Mouse (Mus musculus) lung, adult 2 months (tissue): ENCODE results near the gene Ophn1.

Source experiments
- CTCF ChIP-seq: fragments of 200-500 bp; IDR thresholded peaks from 2 replicates; pipeline ENCODE4 v1.5.1; 2011; ENCODE audit warnings: mild to moderate bottlenecking, low read length, control low read depth; ENCODE audit not compliant: insufficient read depth
- POLR2A ChIP-seq: fragments of 200-500 bp; IDR thresholded peaks from 2 replicates; pipeline ENCODE4 v1.6.1; 2011; ENCODE audit warnings: low read depth, mild to moderate bottlenecking, control low read depth, low read length, borderline replicate concordance; ENCODE audit errors: extremely low read depth

DNA sequence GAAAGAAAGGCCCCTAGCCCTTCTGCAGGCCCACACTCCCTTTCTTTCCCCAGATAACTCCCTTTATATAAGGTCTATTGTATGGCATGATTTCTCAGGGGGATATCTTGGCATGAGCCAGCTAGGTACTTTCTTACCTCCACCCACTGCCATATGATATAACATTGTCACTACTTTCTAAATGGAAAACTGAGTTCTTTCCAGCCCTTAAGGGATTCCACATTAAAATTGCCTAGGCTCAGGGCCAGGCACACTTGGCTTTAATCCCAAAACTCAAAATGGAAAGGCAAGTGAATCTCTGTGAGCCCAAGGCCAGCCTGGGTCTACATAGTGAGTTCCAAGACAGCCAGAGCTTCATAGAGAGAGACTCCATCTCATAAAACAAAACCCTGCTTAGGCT lies 183.1 kb downstream of the Ophn1 start:
- no peak for TF ChIP-seq POLR2A
- TF ChIP-seq CTCF: no peak
